Mouse (Mus musculus) lung, embryonic 14.5 days (tissue): ENCODE data around the gene Ceacam1. TPM values are rescaled to one million over a fixed set of nuclear protein-coding genes. Genes with fewer than 3 reads are reported as not detected.

Source experiments
- ATAC-seq: fragments of 200-750 bp; cut with Nextera tagmentation; 2 replicates; pipeline ENCODE4 v1.8.0; 2017; ENCODE audit warnings: mild to moderate bottlenecking, moderate TSS enrichment, moderate library complexity; ENCODE audit not compliant: insufficient read depth
- DNase-seq: peaks from one replicate; pipeline ENCODE4 v3.0.0-alpha.2; 2015
- H3K27ac ChIP-seq: fragments of 300-500 bp; sonication (generic); 2 replicates; pipeline ENCODE4 v1.5.1; 2014; ENCODE audit warnings: low read depth, mild to moderate bottlenecking, moderate library complexity
- H3K27me3 ChIP-seq: fragments of 300-500 bp; sonication (generic); 2 replicates; pipeline ENCODE4 v1.6.1; 2014; ENCODE audit warnings: low read length, control low read depth; ENCODE audit not compliant: insufficient read depth
- H3K36me3 ChIP-seq: fragments of 300-500 bp; sonication (generic); 2 replicates; pipeline ENCODE4 v1.6.1; 2014; ENCODE audit warnings: control low read depth; ENCODE audit not compliant: insufficient read depth
- H3K4me1 ChIP-seq: fragments of 300-500 bp; sonication (generic); 2 replicates; pipeline ENCODE4 v1.6.1; 2014; ENCODE audit warnings: antibody characterized with exemption, control low read depth; ENCODE audit not compliant: insufficient read depth
- H3K4me2 ChIP-seq: fragments of 300-500 bp; sonication (generic); 2 replicates; pipeline ENCODE4 v1.6.1; 2014; ENCODE audit warnings: mild to moderate bottlenecking
- H3K4me3 ChIP-seq: fragments of 300-500 bp; sonication (generic); 2 replicates; pipeline ENCODE4 v1.5.1; 2014; ENCODE audit warnings: low read depth, low read length
- H3K9ac ChIP-seq: fragments of 300-500 bp; sonication (generic); 2 replicates; pipeline ENCODE4 v1.6.1; 2014
- H3K9me3 ChIP-seq: fragments of 300-500 bp; sonication (generic); 2 replicates; pipeline ENCODE4 v1.6.1; 2016; ENCODE audit warnings: low read depth, low read length, control low read depth
- CTCF ChIP-seq: IDR thresholded peaks from 2 replicates; pipeline ENCODE4 v1.5.1; 2016; ENCODE audit warnings: antibody characterized with exemption, low read depth
- WGBS: fragments of 180-500 bp; shearing (Covaris S2); extraction: QIAGEN DNeasy Blood & Tissue Kit; methylation state at CpG from one replicate; pipeline ENCODE4 v1.1.7; 2014; 5-methylcytosine and 5-hydroxymethylcytosine counted together
- polyA plus RNA-seq: library from polyadenylated mRNA; unstranded; fragments of >200 nt; fragmentation: Nextera tagmentation; extraction: Ambion mirVana; gene quantifications from 2 replicates; pipeline ENCODE4 v1.2.1, GENCODE M21; 2014

The Ceacam1 gene
- polyA plus RNA-seq, 1 experiment from 2014 or later, result 2.3 TPM

DNA sequence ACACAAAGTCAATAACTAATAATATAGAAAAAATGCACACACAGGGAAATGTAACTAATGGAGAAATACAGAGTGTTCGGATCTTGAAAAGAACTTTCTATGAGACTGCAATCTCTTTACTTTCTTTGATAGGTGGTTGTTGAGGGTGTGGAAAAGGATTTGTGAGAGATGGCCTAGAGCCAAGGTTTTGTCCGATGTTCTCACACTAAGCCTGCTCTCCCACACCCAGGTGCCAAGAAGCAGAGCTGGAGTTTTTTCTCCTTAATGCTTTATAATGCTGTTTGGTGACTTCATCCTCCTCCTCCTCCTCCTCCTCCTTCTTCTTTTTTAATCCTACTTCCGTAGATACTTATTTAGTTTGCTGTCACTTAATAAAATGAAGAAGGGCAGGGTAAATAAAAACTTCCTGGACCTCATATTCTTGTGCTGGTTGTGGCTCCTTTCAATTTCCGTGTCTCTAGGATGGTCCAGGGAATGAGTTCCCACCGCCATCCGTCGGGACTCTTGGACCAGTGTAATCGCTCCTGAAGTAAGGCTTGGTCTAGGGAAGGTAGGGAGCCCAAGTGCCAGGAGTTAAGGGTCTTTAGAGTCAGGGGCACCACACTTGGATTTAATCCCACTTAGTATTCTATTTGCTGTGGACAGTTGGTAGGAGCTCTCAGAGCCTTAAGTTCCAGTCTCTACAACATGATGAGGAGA, 38.1 kb downstream of the Ceacam1 start:
- H3K4me1 ChIP-seq, result no peaks in the 10 kb centered on the region
- H3K27me3 ChIP-seq, result no peaks in the 10 kb centered on the region
- no peak overlapping the region for H3K4me2 ChIP-seq
- ATAC-seq (no peak), DNase-seq (no peak)
- TF ChIP-seq CTCF, result no peak
- H3K36me3 ChIP-seq, result no peaks in the 10 kb centered on the region
- H3K9ac ChIP-seq, result no peak overlapping the region
- H3K4me3 ChIP-seq, result no peak overlapping the region
- no peaks in the 10 kb centered on the region for H3K9me3 ChIP-seq
- 71% methylated on average over 8 of the region's 8 CpGs for WGBS
- 0 out of 2 replicates have a peak overlapping the region, but pooled peaks have one; percentile 55 for H3K27ac ChIP-seq

GRCm38 (mm10) chr7:25436704-25437103, 40.7 kb downstream of the Ceacam1 start:
- Histone ChIP-seq H3K9me3 (no peaks in the 10 kb centered on the region), H3K4me1 (no peaks in the 10 kb centered on the region), H3K4me3 (no peak overlapping the region), H3K36me3 (no peaks in the 10 kb centered on the region), H3K27me3 (no peaks in the 10 kb centered on the region), H3K4me2 (no peak overlapping the region), H3K27ac (0 out of 2 replicates have a peak overlapping the region, but pooled peaks have one; percentile 8), H3K9ac (no peak overlapping the region)
- TF ChIP-seq CTCF, result no peak
- DNase-seq (no peak), ATAC-seq (no peak)
- WGBS, result 79% methylated on average over 2 of the region's 2 CpGs

- Histone ChIP-seq H3K4me1 (no peaks in the 10 kb centered on the region), H3K4me3 (no peak overlapping the region), H3K27me3 (no peaks in the 10 kb centered on the region), H3K9me3 (no peaks in the 10 kb centered on the region), H3K36me3 (no peaks in the 10 kb centered on the region), H3K27ac (0 out of 2 replicates have a peak overlapping the region, but pooled peaks have one; percentile 8), H3K4me2 (no peak overlapping the region), H3K9ac (no peak overlapping the region)
- whole genome bisulfite sequencing, result 70% methylated on average over 6 of the region's 6 CpGs
- ATAC-seq (no peak), DNase-seq (peak; percentile 34)
- no peak for TF ChIP-seq CTCF
Measured at GRCm38 (mm10) chr7:25436226-25436625, 41.2 kb downstream of the Ceacam1 start.

DNA sequence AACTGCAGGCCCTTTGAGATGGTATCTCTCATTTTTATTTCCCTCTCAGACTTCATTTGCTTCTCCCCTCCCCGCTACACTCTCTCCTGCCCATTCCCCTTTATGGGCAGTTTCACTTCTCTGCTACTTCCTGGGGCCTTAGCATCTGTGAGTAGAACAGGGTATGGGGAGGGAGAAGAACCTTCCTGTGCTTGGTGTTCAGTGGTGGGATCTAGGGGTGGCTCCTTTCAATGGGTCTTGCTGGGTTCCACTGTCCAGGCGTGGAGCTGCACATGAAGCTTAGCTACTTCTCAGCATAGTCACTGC, 41.9 kb downstream of the Ceacam1 start:
- TF ChIP-seq CTCF, result no peak
- Histone ChIP-seq H3K9me3 (no peaks in the 10 kb centered on the region), H3K4me1 (no peaks in the 10 kb centered on the region), H3K4me3 (no peak overlapping the region), H3K36me3 (no peaks in the 10 kb centered on the region), H3K27ac (peak overlapping the region; percentile 39; the same call in 1 of the 2 replicates), H3K9ac (no peak overlapping the region), H3K4me2 (no peak overlapping the region), H3K27me3 (no peaks in the 10 kb centered on the region)
- DNase-seq (no peak), ATAC-seq (no peak)
- WGBS, result 82% methylated on average over 2 of the region's 2 CpGs

DNA sequence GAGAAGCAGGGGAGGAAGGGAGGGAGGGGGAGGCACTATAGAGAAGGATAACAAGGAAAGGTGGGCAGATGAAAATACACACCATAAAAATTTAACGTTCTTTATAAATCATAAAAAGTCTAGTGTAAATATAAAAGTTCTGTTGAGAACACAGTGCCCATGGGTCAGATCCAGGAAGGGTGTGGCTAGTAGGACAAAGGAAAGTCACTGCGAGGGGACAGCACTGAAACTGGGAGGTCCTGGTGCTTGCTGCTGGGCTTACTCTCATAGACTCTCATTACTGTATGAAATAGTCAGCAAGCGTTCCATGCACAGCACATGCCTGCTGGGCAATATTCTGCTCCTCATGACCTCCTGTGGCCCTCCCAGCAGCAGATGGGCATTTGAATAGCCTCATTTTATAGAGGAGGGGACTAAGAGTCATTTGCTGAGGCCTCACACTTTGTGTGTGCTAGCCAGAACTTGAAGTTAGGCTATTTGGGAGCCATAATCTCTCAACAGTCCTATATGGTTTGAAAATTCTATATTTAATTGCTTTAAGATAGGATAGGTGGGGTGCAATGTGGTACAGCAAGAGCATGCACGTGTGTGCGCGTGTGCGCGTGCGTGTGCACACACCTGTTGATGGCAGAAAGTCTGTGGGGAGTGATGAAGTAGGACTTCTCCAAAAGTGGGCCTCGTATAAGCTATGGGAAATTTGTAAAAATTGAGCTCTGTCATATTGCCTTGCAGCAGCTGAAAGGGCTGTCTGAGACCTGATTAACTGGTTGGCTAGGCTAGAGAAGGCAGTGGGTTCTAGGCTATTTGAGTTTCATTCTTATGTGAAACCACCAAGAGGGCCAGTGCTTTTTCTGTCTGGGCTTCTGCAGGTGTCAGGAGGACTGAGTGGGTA, 42.5 kb downstream of the Ceacam1 start:
- Histone ChIP-seq H3K27me3 (no peaks in the 10 kb centered on the region), H3K9me3 (no peaks in the 10 kb centered on the region), H3K36me3 (no peaks in the 10 kb centered on the region), H3K4me3 (no peak overlapping the region), H3K4me2 (no peak overlapping the region), H3K4me1 (no peaks in the 10 kb centered on the region), H3K9ac (no peak overlapping the region), H3K27ac (peak overlapping the region; percentile 39; the same call in 1 of the 2 replicates)
- TF ChIP-seq CTCF, result no peak
- DNase-seq (no peak), ATAC-seq (no peak)
- 86% methylated on average over 10 of the region's 10 CpGs for WGBS

- Histone ChIP-seq H3K9ac (no peak overlapping the region), H3K9me3 (no peaks in the 10 kb centered on the region), H3K27ac (peak overlapping the region; percentile 16; the same call in 1 of the 2 replicates), H3K4me2 (no peak overlapping the region), H3K4me1 (no peaks in the 10 kb centered on the region), H3K36me3 (no peaks in the 10 kb centered on the region), H3K4me3 (no peak overlapping the region), H3K27me3 (no peaks in the 10 kb centered on the region)
- TF ChIP-seq CTCF, result no peak
- ATAC-seq, result no peak
- 85% methylated on average over 9 of the region's 9 CpGs for WGBS
- no peak for DNase-seq
Measured at GRCm38 (mm10) chr7:25433781-25434560, 43.4 kb downstream of the Ceacam1 start.
